Mouse (Mus musculus) v-Abl transformed pro-B cells (cell line): Measurements from ENCODE around the gene Sapcd1.
"Not testable (repeated sequence)": the region's sequence is repeated elsewhere in the genome, so short reads cannot be mapped to it uniquely, and the experiment has no call there.

ENCODE experiments used
- in situ Hi-C, 2 experiments: fragments of 400-800 bp; cut with MboI; formaldehyde crosslinking; loops; one replicate each; pipeline ENCODE4 v1.15.1; 2025; ENCODE audit not compliant: unreplicated experiment in 2 of 2

Gene Sapcd1

GRCm38 (mm10) chr17:34998526-34999430 lies 29.0 kb downstream of the Sapcd1 start:
- in situ Hi-C loops: no loop called here

GRCm38 (mm10) chr17:34997142-34997483 lies 30.7 kb downstream of the Sapcd1 start:
- in situ Hi-C loops: no loop called here

DNA sequence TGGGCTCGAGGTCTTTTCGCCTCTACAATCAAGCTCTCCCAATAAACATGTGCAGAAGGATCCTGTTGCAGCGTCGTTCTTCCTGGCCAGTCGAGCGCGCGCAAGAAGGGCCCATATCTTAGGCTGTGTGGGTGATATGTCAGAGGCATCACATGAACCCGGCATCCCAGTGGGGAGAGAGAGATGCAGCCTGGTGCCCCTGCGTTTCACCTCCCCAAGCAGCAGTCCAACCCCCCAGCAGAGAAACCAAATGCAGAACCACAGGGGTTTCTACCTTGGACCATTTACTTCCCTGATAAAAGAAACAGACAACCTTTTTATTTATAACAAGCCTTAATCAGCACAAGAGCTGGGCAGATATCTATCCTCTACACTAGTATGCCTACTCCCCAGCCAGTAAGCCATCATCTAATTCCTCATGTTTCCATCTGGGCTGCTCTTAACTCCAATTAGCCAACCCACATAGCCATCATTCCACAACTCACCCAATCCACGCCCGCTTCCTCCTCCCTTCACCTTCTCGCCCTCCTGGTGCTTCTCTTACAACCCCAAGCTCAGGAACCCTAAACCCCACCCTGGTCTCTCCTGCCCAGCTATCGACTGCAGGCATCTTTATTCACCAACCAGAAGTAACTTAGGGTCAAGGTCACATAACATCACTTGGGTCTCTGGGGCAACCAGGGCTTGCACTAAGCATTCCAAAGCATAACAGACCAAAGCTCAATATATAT lies 31.2 kb downstream of the Sapcd1 start:
- in situ Hi-C loops: no loop called here

GRCm38 (mm10) chr17:34995927-34996326 lies 31.9 kb downstream of the Sapcd1 start:
- in situ Hi-C loops: not testable (repeated sequence)

DNA sequence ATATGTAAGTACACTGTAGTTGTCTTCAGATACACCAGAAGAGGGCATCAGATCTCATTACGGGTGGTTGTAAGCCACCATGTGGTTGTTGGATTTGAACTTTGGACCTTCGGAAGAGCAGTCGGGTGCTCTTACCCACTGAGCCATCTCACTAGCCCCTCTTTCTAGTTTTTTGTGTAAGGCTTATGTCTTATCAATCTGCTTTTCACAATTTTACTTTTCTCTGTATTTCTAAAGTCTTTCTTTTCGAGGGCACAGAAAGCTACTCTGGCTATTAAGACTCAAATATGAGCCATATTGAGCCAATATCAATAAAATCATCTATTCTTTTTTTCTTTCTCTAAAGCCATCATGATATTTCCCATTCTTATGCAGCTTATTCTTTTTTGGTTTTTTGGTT lies 32.6 kb downstream of the Sapcd1 start:
- in situ Hi-C loops: not testable (repeated sequence)

DNA sequence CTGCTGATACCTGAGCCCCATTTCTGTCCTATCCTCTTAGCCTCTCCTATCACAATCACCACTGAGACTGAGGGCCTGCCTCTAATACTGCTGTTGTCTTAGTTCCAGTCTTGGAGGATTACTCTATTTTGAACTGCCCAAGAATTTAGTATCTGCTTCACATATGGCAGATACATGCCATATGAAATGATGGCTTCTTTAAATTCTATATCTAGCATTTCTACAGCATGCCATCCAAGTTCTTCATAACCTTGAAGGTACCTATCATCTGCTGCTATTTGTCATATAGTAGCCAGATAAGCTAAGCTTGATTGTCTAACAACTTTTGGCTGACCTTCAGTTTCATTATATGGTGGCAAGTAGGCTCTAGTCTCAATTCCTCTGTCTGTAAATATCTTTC lies 33.1 kb downstream of the Sapcd1 start:
- in situ Hi-C loops: no loop called here

DNA sequence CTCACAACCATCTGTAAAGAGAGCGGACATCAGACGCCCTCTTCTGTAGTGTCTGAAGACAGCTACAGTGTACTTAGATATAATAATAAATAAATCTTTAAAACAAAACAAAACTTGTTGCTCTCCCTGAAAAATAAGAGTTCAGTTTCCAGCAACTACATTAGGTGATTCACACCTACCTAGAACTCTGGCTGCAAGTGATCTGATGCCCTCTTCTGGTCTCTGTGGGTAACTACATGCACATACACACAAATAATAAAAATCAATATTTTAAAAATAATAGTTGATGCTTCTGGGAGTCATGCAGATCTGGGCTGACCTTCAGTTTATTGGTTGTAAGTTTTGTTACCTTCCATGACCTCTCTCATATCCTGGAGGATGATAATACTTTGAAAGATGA lies 43.6 kb downstream of the Sapcd1 start:
- in situ Hi-C loops: loop anchor here (5.0 to 10.0 kb wide), 4 partner anchors 37 to 129 kb away; partner anchors contain the start of genes Slc44a4 (in 2 of the 2), Nelfe (in 1 of the 2) and Skiv2l (in 1 of the 2)

- in situ Hi-C loops: loop anchor here (5.0 to 10.0 kb wide), 4 partner anchors 35 to 128 kb away; partner anchors contain the start of genes Slc44a4 (in 2 of the 2), Nelfe (in 1 of the 2) and Skiv2l (in 1 of the 2)
Observed at GRCm38 (mm10) chr17:34982328-34982727, 45.5 kb downstream of the Sapcd1 start.

DNA sequence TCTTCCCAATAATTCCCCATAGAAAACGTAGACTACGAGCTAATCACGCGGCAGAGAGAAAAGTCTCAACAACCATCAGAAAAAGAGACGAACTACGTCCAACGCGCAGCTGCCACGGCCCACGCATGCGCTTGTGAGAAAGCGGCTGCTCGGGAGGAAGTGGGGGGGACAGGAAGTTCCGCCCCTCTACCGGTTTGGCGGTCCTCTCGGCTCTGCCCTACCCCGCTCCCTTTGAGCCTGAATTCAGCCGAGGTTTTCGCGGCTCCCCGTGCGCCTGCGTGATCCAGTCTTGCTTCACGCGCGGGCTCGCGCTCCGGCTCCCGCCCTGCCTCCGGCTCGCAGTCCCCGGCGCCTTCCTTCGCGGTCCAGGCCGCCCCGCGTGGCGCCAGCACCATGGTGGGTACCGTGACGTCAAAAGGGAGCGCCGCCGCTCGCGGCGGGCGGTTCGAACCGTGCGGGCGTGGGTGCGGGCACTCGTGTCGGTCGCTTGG lies 46.1 kb downstream of the Sapcd1 start, which contains the start of gene Lsm2:
Gene Lsm2, plus strand, starts transcription at position 173 of the 491 bp plus-strand sequence.
- in situ Hi-C loops: loop anchor here (5.0 to 10.0 kb wide), 4 partner anchors 34 to 127 kb away; partner anchors contain the start of genes Slc44a4 (in 2 of the 2), Nelfe (in 1 of the 2) and Skiv2l (in 1 of the 2)

DNA sequence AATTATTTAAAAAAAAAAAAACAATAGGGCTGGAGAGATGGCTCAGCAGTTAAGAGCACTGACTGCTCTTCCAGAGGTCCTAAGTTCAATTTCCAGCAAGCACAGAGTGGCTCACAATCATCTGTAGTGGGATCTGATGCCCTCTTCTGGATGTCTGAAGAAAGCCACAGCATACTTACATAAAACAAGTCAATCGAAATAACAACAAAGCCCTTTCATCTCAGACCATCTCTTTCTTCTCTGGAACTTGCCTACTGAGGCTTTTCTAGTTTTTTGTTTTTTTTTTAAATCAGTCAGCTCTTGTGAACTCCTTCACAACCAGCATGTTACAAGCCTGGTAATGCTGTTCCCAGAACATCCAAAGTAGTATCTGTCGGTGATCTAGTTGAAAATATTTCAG lies 47.2 kb downstream of the Sapcd1 start:
- in situ Hi-C loops: loop anchor here (5.0 to 10.0 kb wide), 4 partner anchors 33 to 126 kb away; partner anchors contain the start of genes Slc44a4 (in 2 of the 2), Nelfe (in 1 of the 2) and Skiv2l (in 1 of the 2)

DNA sequence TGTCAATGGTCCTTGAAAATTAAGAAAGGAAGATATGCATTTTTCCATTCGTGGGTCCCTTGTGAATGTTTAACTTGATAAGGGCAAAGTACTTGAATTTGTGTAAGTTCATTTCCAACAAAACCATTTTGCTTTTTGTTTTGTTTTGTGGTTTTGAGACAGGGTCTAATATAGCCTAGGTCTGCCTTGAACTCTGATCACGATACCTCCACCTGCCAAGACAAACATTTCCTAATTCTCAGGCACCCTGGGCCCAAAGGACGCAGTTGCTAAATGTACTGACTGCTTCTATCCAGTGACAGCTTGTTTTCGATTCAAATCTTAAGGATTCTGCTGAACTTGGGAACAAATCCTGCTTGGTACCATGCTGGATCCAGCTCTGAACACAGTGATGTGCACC lies 48.2 kb downstream of the Sapcd1 start:
- in situ Hi-C loops: loop anchor here (5.0 to 10.0 kb wide), 4 partner anchors 32 to 125 kb away; partner anchors contain the start of genes Slc44a4 (in 2 of the 2), Nelfe (in 1 of the 2) and Skiv2l (in 1 of the 2)

DNA sequence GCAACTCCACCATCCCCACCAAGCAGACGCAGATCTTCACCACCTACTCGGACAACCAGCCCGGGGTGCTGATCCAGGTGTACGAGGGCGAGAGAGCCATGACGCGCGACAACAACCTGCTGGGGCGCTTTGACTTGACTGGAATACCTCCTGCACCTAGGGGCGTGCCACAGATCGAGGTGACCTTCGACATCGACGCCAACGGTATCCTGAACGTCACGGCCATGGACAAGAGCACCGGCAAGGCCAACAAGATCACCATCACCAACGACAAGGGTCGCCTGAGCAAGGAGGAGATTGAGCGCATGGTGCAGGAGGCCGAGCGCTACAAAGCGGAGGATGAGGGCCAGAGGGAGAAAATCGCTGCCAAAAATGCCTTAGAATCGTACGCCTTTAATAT lies 49.6 kb downstream of the Sapcd1 start:
- in situ Hi-C loops: no loop called here

GRCm38 (mm10) chr17:34977000-34977399 lies 50.8 kb downstream of the Sapcd1 start:
- in situ Hi-C loops: no loop called here
